Mouse (Mus musculus) adrenal gland, postnatal 36 days (tissue): Measurements from ENCODE around the gene Atf7ip. TPM values are rescaled to one million over a fixed set of nuclear protein-coding genes. Genes with fewer than 3 reads are reported as not detected.

Experiments
- DNase-seq, 2 experiments: peaks; one replicate each; pipeline ENCODE4 v3.0.0; 2021; ENCODE audit warnings: mixed read lengths in 1 of 2
- total RNA-seq, 2 experiments: library from RNA; stranded (reverse); gene quantifications; 2 replicates each; pipeline ENCODE4 v1.2.3; 2021

The Atf7ip gene
- total RNA-seq, 2 experiments from 2014 or later, result 54.0 to 74.3 TPM

GRCm38 (mm10) chr6:136646207-136646606, 140.2 kb downstream of the Atf7ip start:
- no peak for DNase-seq

DNA sequence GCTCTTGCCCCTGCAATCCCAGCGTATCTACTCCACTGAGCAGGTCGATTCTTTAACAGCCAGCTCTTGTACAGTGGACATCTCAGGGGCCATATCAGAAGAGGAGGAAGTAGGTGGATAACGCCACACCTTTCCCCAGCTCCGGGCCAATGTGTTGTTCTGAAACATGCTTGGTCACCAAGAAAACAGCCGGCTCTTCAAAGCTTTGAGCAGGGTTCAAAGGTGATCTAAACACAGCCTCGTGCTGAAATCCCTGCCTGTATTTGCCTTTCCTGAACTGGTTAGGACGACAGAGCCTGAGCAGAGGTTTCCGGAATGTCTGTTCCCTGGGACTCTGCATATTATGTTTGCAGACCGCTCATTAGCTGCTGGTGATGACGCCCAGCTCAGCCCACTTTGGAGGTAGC, 141.5 kb downstream of the Atf7ip start:
- no peak for DNase-seq

- no peak for DNase-seq
Observed at GRCm38 (mm10) chr6:136650664-136651063, 144.7 kb downstream of the Atf7ip start.

GRCm38 (mm10) chr6:136653331-136653730, 147.4 kb downstream of the Atf7ip start:
- DNase-seq, result no peak

GRCm38 (mm10) chr6:136654470-136654869, 148.5 kb downstream of the Atf7ip start:
- DNase-seq, result no peak

DNA sequence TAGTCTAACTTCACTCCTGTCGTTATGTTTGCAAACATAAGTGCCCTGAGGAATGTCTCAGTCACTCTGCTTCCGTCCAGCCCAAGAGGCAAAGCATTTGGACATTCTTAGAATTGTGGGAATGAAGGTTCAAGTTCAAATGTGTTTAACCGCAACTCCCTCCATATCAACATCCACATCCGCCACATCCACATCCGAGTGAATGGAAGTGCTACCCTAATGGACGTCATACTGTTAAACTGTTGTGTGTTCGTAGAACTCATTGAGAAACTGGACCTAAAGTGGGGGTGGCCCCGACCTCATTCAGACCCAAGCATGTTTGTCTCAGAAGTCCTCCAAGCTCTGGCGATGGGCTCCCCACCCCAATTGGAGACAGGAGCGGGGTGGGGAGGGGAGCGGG, 149.8 kb downstream of the Atf7ip start:
- no peak for DNase-seq

GRCm38 (mm10) chr6:136658303-136658702, 152.3 kb downstream of the Atf7ip start:
- DNase-seq, result no peak

- DNase-seq, result no peak
Observed at GRCm38 (mm10) chr6:136659226-136659625, 153.3 kb downstream of the Atf7ip start.

Other genes with a start within 250 kb of the Atf7ip start
- gene Gm8994, start 178.6 kb upstream of the Atf7ip start, total RNA-seq, result not detected
- gene E330021D16Rik, start 90.6 kb upstream of the Atf7ip start, total RNA-seq, result not detected
- 10 to 100 TPM; 30.8 to 37.9 TPM for gene Plbd1, start 155.8 kb downstream of the Atf7ip start, total RNA-seq